Mouse (Mus musculus) gonadal fat pad, adult 2 months (tissue): Measurements from ENCODE around the gene Rhof. TPM values are rescaled to one million over a fixed set of nuclear protein-coding genes. Genes with fewer than 3 reads are reported as not detected.
"Not testable (repeated sequence)": the region's sequence is repeated elsewhere in the genome, so short reads cannot be mapped to it uniquely, and the experiment has no call there.

Experiments used
- DNase-seq: peaks from one replicate; pipeline ENCODE4 v3.0.0-alpha.2; 2012; ENCODE audit warnings: low read depth
- polyA plus RNA-seq: library from polyadenylated mRNA; depleted of rRNA; stranded (reverse); fragments of >200 nt; gene quantifications from 2 replicates; pipeline ENCODE4 v1.2.3, GENCODE M21; 2012; rRNA removed

Gene Rhof
- polyA plus RNA-seq, 1 experiment = 2.7 TPM

DNA sequence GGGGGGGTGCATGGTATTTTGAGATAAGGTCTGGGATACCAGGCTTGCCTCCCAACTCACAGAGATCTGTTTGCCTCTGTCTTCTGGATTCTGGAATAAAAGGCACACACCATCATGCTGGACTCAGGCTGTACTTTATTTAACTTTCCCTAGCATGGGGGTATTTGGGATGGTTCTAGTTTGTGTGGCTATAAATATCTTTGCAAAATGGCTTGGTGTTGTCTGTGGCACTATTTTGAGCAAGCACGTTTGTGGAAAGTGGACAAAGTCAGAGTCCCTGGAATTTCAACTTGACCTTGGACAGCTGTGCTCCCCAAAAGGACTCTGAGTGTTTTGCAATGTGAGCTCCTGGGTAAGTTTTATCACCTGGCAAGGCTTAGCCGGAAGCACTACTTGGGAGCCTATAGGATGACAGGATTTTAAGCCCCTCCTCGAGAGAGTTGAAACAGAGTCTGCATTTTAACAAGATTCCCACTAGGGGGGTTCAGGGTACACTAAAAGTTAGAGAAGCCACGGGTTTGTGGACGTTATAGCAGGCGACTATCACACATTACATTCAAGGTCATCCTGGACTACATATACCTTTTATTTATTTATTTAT is 65.0 kb downstream of the Rhof start:
- no peak for DNase-seq

DNA sequence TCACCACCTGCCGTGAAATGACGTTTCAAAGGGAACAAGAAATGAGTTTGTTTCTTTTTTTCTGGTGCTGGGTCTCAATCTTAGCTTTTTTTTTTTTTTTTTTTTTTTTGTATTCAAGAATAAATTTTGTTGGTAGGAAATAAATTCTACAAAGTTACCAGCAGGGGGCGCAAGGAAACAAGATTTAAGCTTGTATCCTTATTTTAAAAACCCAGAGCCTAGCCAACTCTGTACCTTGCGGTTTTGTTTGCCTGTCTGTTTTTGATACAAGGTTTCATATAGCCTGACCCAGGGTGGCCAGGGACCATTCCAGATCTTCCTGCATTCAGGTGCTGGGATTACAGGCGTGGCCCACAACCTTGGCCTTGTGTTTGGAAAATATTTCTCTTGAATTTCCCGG is 68.3 kb downstream of the Rhof start:
- no peak for DNase-seq

DNA sequence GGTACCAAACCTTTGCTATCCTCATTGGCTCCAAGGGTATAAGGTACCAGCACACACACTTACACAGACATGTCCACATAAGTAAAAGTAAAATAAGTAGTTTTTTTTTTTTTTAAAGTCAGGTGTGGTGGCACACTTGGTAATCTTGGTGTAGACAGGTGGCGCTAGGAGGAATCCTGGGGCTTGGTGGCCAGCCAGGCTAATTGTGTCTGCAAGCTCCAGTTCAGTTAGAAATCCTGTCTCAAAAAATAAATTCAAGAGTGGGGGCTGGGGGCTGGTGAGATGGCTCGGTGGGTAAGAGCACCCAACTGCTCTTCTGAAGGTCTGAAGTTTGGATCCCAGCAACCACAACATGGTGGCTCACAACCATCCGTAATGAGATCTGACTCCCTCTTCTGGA is 69.4 kb downstream of the Rhof start:
- DNase-seq = no peak

DNA sequence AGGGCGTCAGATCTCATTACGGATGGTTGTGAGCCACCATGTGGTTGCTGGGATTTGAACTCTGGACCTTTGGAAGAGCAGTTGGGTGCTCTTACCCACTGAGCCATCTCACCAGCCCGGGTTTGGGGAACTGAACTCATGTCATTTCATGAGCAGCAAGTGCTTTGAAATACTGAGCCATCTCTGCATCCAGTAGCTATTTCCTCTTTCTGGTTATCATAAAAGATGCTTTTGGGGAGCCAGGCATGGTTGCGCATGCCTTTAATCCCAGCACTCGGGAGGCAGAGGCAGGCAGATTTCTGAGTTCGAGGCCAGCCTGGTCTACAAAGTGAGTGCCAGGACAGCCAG is 71.1 kb downstream of the Rhof start:
- not testable (repeated sequence) for DNase-seq

DNA sequence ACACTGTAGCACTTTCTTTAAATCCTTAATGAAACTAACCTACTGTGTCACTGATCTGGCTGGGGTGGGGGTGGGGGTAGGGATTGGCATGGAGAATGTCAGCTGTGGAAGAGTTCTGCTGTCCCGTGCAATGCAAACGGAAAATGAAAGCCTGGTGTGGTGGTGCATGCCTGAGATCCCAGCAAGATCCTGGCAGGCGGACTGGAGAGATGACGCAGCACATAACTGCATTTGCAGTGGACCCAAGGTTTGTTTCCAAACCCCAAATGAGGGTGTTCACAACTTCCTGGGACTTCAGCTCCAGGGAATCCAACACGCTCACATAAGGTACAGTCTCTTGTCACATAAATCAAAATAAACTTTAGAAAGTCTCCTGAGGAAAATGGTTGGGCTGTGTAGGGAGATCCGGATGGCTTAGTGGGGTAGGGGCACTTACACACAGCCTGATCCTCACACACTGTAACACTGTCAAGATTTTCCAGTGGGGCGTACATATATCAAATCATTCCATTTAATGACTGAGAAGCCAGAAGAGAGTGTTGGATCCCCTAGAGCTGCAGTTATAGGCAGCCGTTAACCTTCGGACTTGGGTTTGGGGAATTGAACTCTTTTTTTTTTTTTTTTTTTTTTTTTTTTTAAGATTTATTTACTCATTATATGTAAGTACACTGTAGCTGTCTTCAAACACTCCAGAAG is 71.6 kb downstream of the Rhof start:
- no peak for DNase-seq

DNA sequence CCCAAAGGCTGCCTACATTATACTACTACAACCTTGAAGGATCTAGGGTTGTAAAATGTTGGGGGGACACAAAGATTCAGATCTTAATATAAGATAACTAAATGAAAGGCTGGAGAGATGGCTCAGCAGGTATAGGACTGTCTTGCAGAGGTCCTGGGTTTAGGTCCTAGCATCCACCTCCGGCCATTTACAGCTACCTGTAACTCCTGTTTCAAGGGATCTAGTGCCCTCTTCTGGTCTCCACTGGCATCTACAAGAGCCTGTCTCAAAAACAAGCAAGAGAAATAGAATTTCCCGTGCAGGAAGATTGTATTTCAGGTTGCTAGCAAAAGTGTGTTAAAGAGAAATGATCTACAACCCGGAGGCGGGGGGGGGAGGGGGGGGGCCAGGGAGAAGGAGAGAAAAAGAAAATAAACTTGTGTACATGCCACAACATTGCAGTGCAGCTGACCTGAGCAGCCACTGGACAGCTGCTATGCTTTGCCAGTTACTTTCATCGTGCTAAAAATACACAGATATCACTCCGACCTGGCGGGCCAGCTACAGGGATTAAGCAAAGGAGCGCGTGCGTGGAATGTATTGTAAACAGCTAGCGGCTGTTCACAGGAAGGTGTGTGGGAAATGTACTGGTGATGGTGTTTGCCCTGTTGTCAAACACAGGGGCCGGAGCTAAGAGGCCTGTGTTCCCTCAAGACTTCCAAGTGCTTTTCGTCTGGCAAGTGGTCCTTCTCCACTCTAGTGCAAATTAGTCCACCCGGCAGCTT is 72.6 kb downstream of the Rhof start:
- DNase-seq = no peak

DNA sequence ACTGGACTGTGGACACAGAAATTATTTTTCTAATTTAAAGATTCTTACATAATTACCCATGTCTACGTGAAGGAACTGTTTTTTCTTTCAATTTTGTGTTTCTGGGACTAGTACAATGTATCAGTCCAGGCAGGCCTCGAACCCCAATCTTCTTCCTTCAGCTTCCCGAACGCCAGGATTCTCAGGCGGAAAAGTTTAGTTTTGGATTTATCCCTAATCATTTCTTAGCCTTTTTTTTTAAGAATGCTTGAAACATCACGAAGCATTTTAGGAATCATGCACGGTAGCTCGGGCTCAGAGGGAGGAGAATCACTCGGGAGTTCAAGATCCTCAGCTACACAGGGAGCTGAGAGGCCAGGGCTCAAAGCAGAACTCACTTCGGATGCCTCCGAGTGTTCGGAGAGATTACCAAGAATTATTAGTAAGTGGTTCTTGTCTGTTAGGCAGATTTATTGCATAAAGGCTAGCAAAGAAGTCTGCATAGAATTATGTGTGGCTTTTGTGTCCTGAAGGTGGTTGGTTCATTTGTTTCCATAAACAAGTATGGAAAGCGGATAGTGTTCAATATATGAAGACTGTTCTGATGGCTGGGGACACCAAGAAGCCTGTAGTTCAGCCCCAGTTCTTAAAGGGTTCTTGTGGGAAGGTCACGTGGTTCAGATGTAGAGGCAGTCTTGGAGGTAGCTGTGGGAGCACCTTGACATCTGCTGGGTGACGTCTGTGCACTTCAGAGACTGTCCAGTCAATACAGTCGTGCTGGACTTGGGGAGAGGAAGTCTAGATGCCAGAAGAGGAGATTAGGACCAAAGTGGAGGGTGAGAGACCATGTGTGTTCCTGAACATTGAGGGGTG is 74.0 kb downstream of the Rhof start:
- DNase-seq = no peak

DNA sequence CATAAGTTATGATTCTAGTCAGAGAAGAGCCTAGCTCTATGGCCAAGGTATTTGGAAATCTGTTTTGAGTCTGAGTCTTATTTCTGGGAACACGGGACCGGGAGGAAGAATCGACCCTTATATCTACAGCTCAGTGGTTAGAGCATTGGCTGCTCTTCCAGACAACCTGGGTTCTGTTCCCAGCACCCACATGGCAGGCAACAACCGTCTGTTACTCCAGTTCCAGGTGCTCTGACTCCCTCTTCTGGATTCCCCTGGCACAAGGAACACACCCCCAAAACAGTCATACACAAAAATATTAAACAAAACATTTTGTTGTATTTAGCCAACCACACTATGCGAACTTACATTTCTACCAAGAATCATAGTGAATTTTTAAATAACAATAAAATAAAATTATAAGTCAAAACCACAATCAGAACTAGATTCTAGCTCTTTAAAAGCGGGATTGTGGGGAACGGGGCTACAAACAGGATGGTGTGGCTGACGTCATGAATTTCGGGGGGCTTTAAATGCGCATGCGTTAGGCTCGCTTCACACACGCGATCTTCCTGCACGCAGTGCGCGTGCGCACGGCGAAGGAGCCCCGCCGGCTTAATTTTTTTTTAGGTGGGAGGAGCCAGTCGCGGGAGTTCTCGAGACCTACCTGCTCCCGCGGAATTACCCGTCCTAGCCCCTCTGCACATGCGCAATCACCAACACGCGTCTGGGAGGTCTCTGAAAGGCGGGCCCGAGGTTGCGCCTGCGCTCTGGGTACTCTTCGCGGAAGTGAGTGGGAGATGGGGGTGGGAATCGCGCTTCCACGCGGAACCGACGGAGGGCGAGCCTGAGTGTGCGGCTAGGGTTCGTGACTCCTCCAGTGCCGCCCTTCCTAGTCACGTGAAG is 74.9 kb downstream of the Rhof start:
- peak; percentile 96 for DNase-seq

Other genes with a start within 250 kb of the Rhof start
- 18.0 and 21.7 TPM in 2 replicates for gene Kdm2b, start 142.9 kb downstream of the Rhof start, polyA plus RNA-seq
- 43.4 and 44.0 TPM in 2 replicates for gene Orai1, start 117.6 kb downstream of the Rhof start, polyA plus RNA-seq
- gene Morn3, start 85.7 kb downstream of the Rhof start, polyA plus RNA-seq = 1.4 and 4.0 TPM in 2 replicates
- 38.5 and 66.6 TPM in 2 replicates for gene Tmem120b, start 64.3 kb downstream of the Rhof start, polyA plus RNA-seq
- 3.5 and 9.3 TPM in 2 replicates for gene Setd1b, start 9.5 kb upstream of the Rhof start, polyA plus RNA-seq
- gene Psmd9, start 36.7 kb upstream of the Rhof start, polyA plus RNA-seq = 28.0 and 36.1 TPM in 2 replicates
- gene Hpd, start 50.0 kb upstream of the Rhof start, polyA plus RNA-seq = 0.34 and 4.3 TPM in 2 replicates
- 2.5 and 3.0 TPM in 2 replicates for gene Wdr66, start 119.4 kb upstream of the Rhof start, polyA plus RNA-seq
- gene Bcl7a, start 211.1 kb upstream of the Rhof start, polyA plus RNA-seq = 10.2 and 14.7 TPM in 2 replicates